Comparison of ENCODE assay signal across 9 mouse cellular contexts in genomic region chr16:50380682-50381350, GRCm38 (mm10). TPM values are rescaled to one million over a fixed set of nuclear protein-coding genes. Genes with fewer than 3 reads are reported as not detected.
DNase-seq lines count a peak whose midpoint lies in the region; ATAC-seq lines count a peak whose summit lies in the region.
"Had no signal": no experiment of that assay in that cellular context is flagged by ENCODE, and none has a peak within 500 bp of the region (broad histone marks: within the 10 kb centered on the region; RNA-seq: fewer than 3 reads in every experiment).

No protein-coding gene starts in this region.

- H3K4me2 ChIP-seq in hindbrain, embryonic 12.5 days (replicated peaks), result peak overlapping the region; percentile 38
- H3K4me2 ChIP-seq in lung, embryonic 15.5 days, result peak overlapping the region; percentile 40
- H3K4me2 ChIP-seq: embryonic facial prominence, embryonic 15.5 days had no signal

- 26% methylated on average over 10 of the region's 10 CpGs for WGBS in hindbrain, embryonic 12.5 days
- 35% methylated on average over 10 of the region's 10 CpGs for WGBS in lung, embryonic 15.5 days

- no peaks in the 10 kb centered on the region for H3K27me3 ChIP-seq in hindbrain, embryonic 12.5 days
- no peaks in the 10 kb centered on the region for H3K27me3 ChIP-seq in lung, embryonic 15.5 days
- H3K27me3 ChIP-seq: embryonic facial prominence, embryonic 15.5 days had no signal

- H3K9ac ChIP-seq in hindbrain, embryonic 12.5 days, result no peak overlapping the region
- no peak overlapping the region for H3K9ac ChIP-seq in lung, embryonic 15.5 days
- H3K9ac ChIP-seq: embryonic facial prominence, embryonic 15.5 days had no signal

- peaks cover 19% of the 10 kb centered on the region for H3K4me1 ChIP-seq in hindbrain, embryonic 12.5 days
- H3K4me1 ChIP-seq in lung, embryonic 15.5 days, result peaks cover 9% of the 10 kb centered on the region
- H3K4me1 ChIP-seq: embryonic facial prominence, embryonic 15.5 days had no signal

- DNase-seq in ES-CJ7 (ENCODE audit: low read depth, low spot score), result peak; percentile 74
- peak; percentile 62 for DNase-seq in cerebellum, adult 11-12 months
- DNase-seq in layer of hippocampus, postnatal 10 days (ENCODE audit: low spot score in 2 of 2), result peak; percentile 81 to 85
- DNase-seq in ovary, postnatal 14 days (ENCODE audit: low spot score), result peak; percentile 39
- peak; percentile 55 to 67 for DNase-seq in thymus, postnatal 10 days (ENCODE audit: low spot score in 2 of 2)

- ATAC-seq in frontal cortex, adult (ENCODE audit: low TSS enrichment), result peak; percentile 99
- ATAC-seq in hindbrain, embryonic 12.5 days (ENCODE audit: low FRiP score), result peak; percentile 89
- ATAC-seq in lung, embryonic 15.5 days (ENCODE audit: borderline replicate concordance, extremely low read depth, low FRiP score, low TSS enrichment), result peak; percentile 59; the same call in 1 of the 2 replicates

- H3K27ac ChIP-seq in hindbrain, embryonic 12.5 days, result no peak overlapping the region
- no peak overlapping the region for H3K27ac ChIP-seq in lung, embryonic 15.5 days
- H3K27ac ChIP-seq: embryonic facial prominence, embryonic 15.5 days had no signal

- no peaks in the 10 kb centered on the region for H3K36me3 ChIP-seq in hindbrain, embryonic 12.5 days
- no peaks in the 10 kb centered on the region for H3K36me3 ChIP-seq in lung, embryonic 15.5 days
- H3K36me3 ChIP-seq: embryonic facial prominence, embryonic 15.5 days had no signal

- H3K9me3 ChIP-seq in hindbrain, embryonic 12.5 days (replicated peaks), result no peaks in the 10 kb centered on the region
- H3K9me3 ChIP-seq in lung, embryonic 15.5 days, result no peaks in the 10 kb centered on the region
- H3K9me3 ChIP-seq: embryonic facial prominence, embryonic 15.5 days had no signal

- no peak overlapping the region for H3K4me3 ChIP-seq in hindbrain, embryonic 12.5 days
- H3K4me3 ChIP-seq in lung, embryonic 15.5 days, result no peak overlapping the region
- H3K4me3 ChIP-seq: embryonic facial prominence, embryonic 15.5 days had no signal

RNA-seq across cellular contexts. Expression of gene Bbx, which starts 51.4 kb away (rescaled TPM):
- polyA plus RNA-seq in hindbrain, embryonic 12.5 days (2016; fragmentation: Nextera tagmentation; extraction: Ambion mirVana), result 38.1 and 41.0 TPM in 2 replicates
- total RNA-seq in layer of hippocampus, postnatal 10 days (2021), result 10 to 100 TPM; 12.1 to 14.1 TPM
- 43.2 and 48.3 TPM in 2 replicates for polyA plus RNA-seq in lung, embryonic 15.5 days (2015; fragmentation: Nextera tagmentation; extraction: Ambion mirVana)
